Mouse (Mus musculus): ENCODE measurements around the gene 9530053A07Rik. TPM values are rescaled to one million over a fixed set of nuclear protein-coding genes. Genes with fewer than 3 reads are reported as not detected.

The 9530053A07Rik gene
- polyA plus RNA-seq, 1 experiment: 0.57 TPM

- WGBS: 88% methylated on average over 8 of the region's 8 CpGs
- TF ChIP-seq POLR2A (IDR thresholded peaks at IDR 0.05; ENCODE audit: low read depth, low read length) (no peak), CTCF (IDR thresholded peaks at IDR 0.05; ENCODE audit: extremely low read depth, insufficient read length, insufficient replicate concordance, low read depth, low read length) (no peak)
- H3K27me3 ChIP-seq (ENCODE audit: control insufficient read depth, insufficient read depth, low read length): no peaks in the 10 kb centered on the region
- H3K36me3 ChIP-seq (ENCODE audit: control insufficient read depth, insufficient read depth, low read length): peaks cover 57% of the 10 kb centered on the region
- no peaks in the 10 kb centered on the region for H3K4me1 ChIP-seq (ENCODE audit: control insufficient read depth, insufficient read depth, insufficient read length, low read length)
- no peak overlapping the region for H3K4me3 ChIP-seq (ENCODE audit: low read depth, low read length)
- no peak overlapping the region for H3K27ac ChIP-seq (ENCODE audit: insufficient read depth, low read depth, low read length)
Observed at GRCm38 (mm10) chr7:28186631-28187030, 57.4 kb downstream of the 9530053A07Rik start.

GRCm38 (mm10) chr7:28191489-28191888 is 62.2 kb downstream of the 9530053A07Rik start:
- Histone ChIP-seq H3K4me3 (ENCODE audit: low read depth, low read length) (no peak overlapping the region), H3K27me3 (ENCODE audit: control insufficient read depth, insufficient read depth, low read length) (no peaks in the 10 kb centered on the region), H3K36me3 (ENCODE audit: control insufficient read depth, insufficient read depth, low read length) (peaks cover 16% of the 10 kb centered on the region), H3K4me1 (ENCODE audit: control insufficient read depth, insufficient read depth, insufficient read length, low read length) (no peaks in the 10 kb centered on the region), H3K27ac (ENCODE audit: insufficient read depth, low read depth, low read length) (no peak overlapping the region)
- TF ChIP-seq POLR2A (IDR thresholded peaks at IDR 0.05; ENCODE audit: low read depth, low read length) (no peak), CTCF (IDR thresholded peaks at IDR 0.05; ENCODE audit: extremely low read depth, insufficient read length, insufficient replicate concordance, low read depth, low read length) (no peak)
- 93% methylated on average over 3 of the region's 3 CpGs for WGBS

GRCm38 (mm10) chr7:28191903-28192302 is 62.6 kb downstream of the 9530053A07Rik start:
- Histone ChIP-seq H3K4me3 (ENCODE audit: low read depth, low read length) (no peak overlapping the region), H3K4me1 (ENCODE audit: control insufficient read depth, insufficient read depth, insufficient read length, low read length) (no peaks in the 10 kb centered on the region), H3K27ac (ENCODE audit: insufficient read depth, low read depth, low read length) (no peak overlapping the region), H3K27me3 (ENCODE audit: control insufficient read depth, insufficient read depth, low read length) (no peaks in the 10 kb centered on the region), H3K36me3 (ENCODE audit: control insufficient read depth, insufficient read depth, low read length) (peaks cover 11% of the 10 kb centered on the region)
- WGBS: 94% methylated on average over 1 of the region's 1 CpGs
- TF ChIP-seq POLR2A (IDR thresholded peaks at IDR 0.05; ENCODE audit: low read depth, low read length): no peak
- no peak for TF ChIP-seq CTCF (IDR thresholded peaks at IDR 0.05; ENCODE audit: extremely low read depth, insufficient read length, insufficient replicate concordance, low read depth, low read length)

- Histone ChIP-seq H3K36me3 (ENCODE audit: control insufficient read depth, insufficient read depth, low read length) (no peaks in the 10 kb centered on the region), H3K27ac (ENCODE audit: insufficient read depth, low read depth, low read length) (no peak overlapping the region), H3K4me1 (ENCODE audit: control insufficient read depth, insufficient read depth, insufficient read length, low read length) (no peaks in the 10 kb centered on the region), H3K27me3 (ENCODE audit: control insufficient read depth, insufficient read depth, low read length) (no peaks in the 10 kb centered on the region), H3K4me3 (ENCODE audit: low read depth, low read length) (no peak overlapping the region)
- WGBS: 82% methylated on average over 5 of the region's 5 CpGs
- TF ChIP-seq POLR2A (IDR thresholded peaks at IDR 0.05; ENCODE audit: low read depth, low read length) (no peak), CTCF (IDR thresholded peaks at IDR 0.05; ENCODE audit: extremely low read depth, insufficient read length, insufficient replicate concordance, low read depth, low read length) (no peak)
Observed at GRCm38 (mm10) chr7:28195414-28196098, 66.3 kb downstream of the 9530053A07Rik start.

GRCm38 (mm10) chr7:28196528-28196927 is 67.3 kb downstream of the 9530053A07Rik start:
- 80% methylated on average over 14 of the region's 14 CpGs for WGBS
- Histone ChIP-seq H3K27ac (ENCODE audit: insufficient read depth, low read depth, low read length) (no peak overlapping the region), H3K27me3 (ENCODE audit: control insufficient read depth, insufficient read depth, low read length) (no peaks in the 10 kb centered on the region), H3K4me1 (ENCODE audit: control insufficient read depth, insufficient read depth, insufficient read length, low read length) (no peaks in the 10 kb centered on the region), H3K4me3 (ENCODE audit: low read depth, low read length) (no peak overlapping the region), H3K36me3 (ENCODE audit: control insufficient read depth, insufficient read depth, low read length) (no peaks in the 10 kb centered on the region)
- no peak for TF ChIP-seq POLR2A (IDR thresholded peaks at IDR 0.05; ENCODE audit: low read depth, low read length)
- no peak for TF ChIP-seq CTCF (IDR thresholded peaks at IDR 0.05; ENCODE audit: extremely low read depth, insufficient read length, insufficient replicate concordance, low read depth, low read length)

GRCm38 (mm10) chr7:28199054-28199453 is 69.8 kb downstream of the 9530053A07Rik start:
- TF ChIP-seq CTCF (IDR thresholded peaks at IDR 0.05; ENCODE audit: extremely low read depth, insufficient read length, insufficient replicate concordance, low read depth, low read length) (no peak), POLR2A (IDR thresholded peaks at IDR 0.05; ENCODE audit: low read depth, low read length) (no peak)
- H3K4me1 ChIP-seq (ENCODE audit: control insufficient read depth, insufficient read depth, insufficient read length, low read length): no peaks in the 10 kb centered on the region
- H3K27me3 ChIP-seq (ENCODE audit: control insufficient read depth, insufficient read depth, low read length): no peaks in the 10 kb centered on the region
- WGBS: 67% methylated on average over 4 of the region's 4 CpGs
- H3K4me3 ChIP-seq (ENCODE audit: low read depth, low read length): no peak overlapping the region
- H3K36me3 ChIP-seq (ENCODE audit: control insufficient read depth, insufficient read depth, low read length): no peaks in the 10 kb centered on the region
- H3K27ac ChIP-seq (ENCODE audit: insufficient read depth, low read depth, low read length): no peak overlapping the region

- Histone ChIP-seq H3K4me1 (ENCODE audit: control insufficient read depth, insufficient read depth, insufficient read length, low read length) (no peaks in the 10 kb centered on the region), H3K36me3 (ENCODE audit: control insufficient read depth, insufficient read depth, low read length) (no peaks in the 10 kb centered on the region), H3K27me3 (ENCODE audit: control insufficient read depth, insufficient read depth, low read length) (no peaks in the 10 kb centered on the region), H3K27ac (ENCODE audit: insufficient read depth, low read depth, low read length) (no peak overlapping the region), H3K4me3 (ENCODE audit: low read depth, low read length) (no peak overlapping the region)
- WGBS: 48% methylated on average over 19 of the region's 19 CpGs
- TF ChIP-seq POLR2A (IDR thresholded peaks at IDR 0.05; ENCODE audit: low read depth, low read length): no peak
- no peak for TF ChIP-seq CTCF (IDR thresholded peaks at IDR 0.05; ENCODE audit: extremely low read depth, insufficient read length, insufficient replicate concordance, low read depth, low read length)
Observed at GRCm38 (mm10) chr7:28203207-28204108, 74.2 kb downstream of the 9530053A07Rik start.

Measured in small intestine, adult 2 months (tissue).